Mouse (Mus musculus) heart, postnatal 0 days (tissue): ENCODE measurements around the gene Crtc2.

Experiments
- CTCF ChIP-seq: IDR thresholded peaks from 2 replicates; pipeline ENCODE4 v1.5.1; 2016; ENCODE audit warnings: antibody characterized with exemption, control low read depth, low read depth
- EP300 ChIP-seq: IDR thresholded peaks from 2 replicates; pipeline ENCODE4 v1.6.1; 2016; ENCODE audit warnings: antibody characterized with exemption, low read depth

DNA sequence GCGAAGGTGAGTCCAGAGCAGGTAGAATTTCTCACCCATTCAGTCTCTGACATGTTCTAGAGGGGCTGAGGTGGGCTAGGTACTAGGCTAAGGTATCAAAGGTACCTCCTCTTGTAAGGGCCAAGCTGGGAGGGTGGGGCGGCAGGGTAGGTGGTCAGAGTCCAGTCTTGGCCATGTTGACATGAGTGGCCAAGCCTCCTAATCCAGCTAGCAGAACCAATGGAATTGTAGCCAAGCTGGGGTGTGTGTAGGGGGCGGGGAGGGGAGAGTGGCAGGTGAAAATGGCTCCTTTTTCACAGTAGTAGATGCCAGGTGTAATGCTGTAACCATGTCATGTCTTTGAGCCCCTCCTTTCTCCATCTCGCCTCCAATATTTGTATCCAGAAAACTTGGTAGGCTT, 4.6 kb downstream of the Crtc2 start:
- TF ChIP-seq CTCF (no peak), EP300 (no peak)
